Mouse (Mus musculus) thymus, adult 2 months (tissue): ENCODE measurements at regions not wholly inside any gene's neighbourhood (a gene's known extent, or its start where the extent isn't known, plus 50 kb on each side); places are given as distances from the start of the nearest gene placed in this dataset.
A peak's percentile ranks its signal among the peaks of the same experiment; 100 is the strongest.

Source experiments
- DNase-seq: peaks from one replicate; pipeline ENCODE4 v3.0.0; 2021
- H3K27ac ChIP-seq: fragments of 200-500 bp; 2 replicates; pipeline ENCODE4 v1.5.1; 2012; ENCODE audit warnings: low read length, control low read depth; ENCODE audit not compliant: control insufficient read depth, insufficient read depth
- H3K27me3 ChIP-seq: fragments of 200-500 bp; 2 replicates; pipeline ENCODE4 v1.6.1; 2012; ENCODE audit warnings: mild to moderate bottlenecking, low read length, moderate library complexity, mixed read lengths; ENCODE audit not compliant: control insufficient read depth, insufficient read depth
- H3K36me3 ChIP-seq: fragments of 200-500 bp; 2 replicates; pipeline ENCODE4 v1.6.1; 2012; ENCODE audit warnings: mild to moderate bottlenecking, low read length, moderate library complexity; ENCODE audit not compliant: control insufficient read depth, insufficient read depth
- H3K4me1 ChIP-seq: fragments of 200-500 bp; replicated peaks from 2 replicates; pipeline ENCODE4 v1.6.1; 2012; ENCODE audit warnings: low read length; ENCODE audit not compliant: control insufficient read depth, insufficient read depth
- H3K4me3 ChIP-seq: fragments of 200-500 bp; 2 replicates; pipeline ENCODE4 v1.5.1; 2012; ENCODE audit warnings: mild to moderate bottlenecking, low read length, control low read depth, moderate library complexity; ENCODE audit not compliant: control insufficient read depth, insufficient read depth
- CTCF ChIP-seq: fragments of 200-500 bp; IDR thresholded peaks from 2 replicates; pipeline ENCODE4 v1.5.1; 2012; ENCODE audit warnings: mild to moderate bottlenecking, control low read depth, low read length, moderate library complexity, borderline replicate concordance; ENCODE audit not compliant: control insufficient read depth, poor library complexity, insufficient read depth; ENCODE audit errors: extremely low read depth
- POLR2A ChIP-seq: fragments of 200-500 bp; IDR thresholded peaks from 2 replicates; pipeline ENCODE4 v1.6.1; 2012; ENCODE audit warnings: mild to moderate bottlenecking, low read length, control low read depth, moderate library complexity; ENCODE audit not compliant: control insufficient read depth, poor library complexity, insufficient read depth; ENCODE audit errors: extremely low read depth
- WGBS: fragments of 180-500 bp; shearing (Covaris S2); methylation state at CpG from one replicate; pipeline ENCODE4 v1.1.7; 2018; 5-methylcytosine and 5-hydroxymethylcytosine counted together

GRCm38 (mm10) chr2:144191018-144191417, 79.4 kb upstream of the Mgme1 start:
- H3K4me3 ChIP-seq = no peak overlapping the region
- H3K36me3 ChIP-seq = no peaks in the 10 kb centered on the region
- no peak overlapping the region for H3K27ac ChIP-seq
- TF ChIP-seq POLR2A (no peak), CTCF (no peak)
- 0 out of 2 replicates have a peak, but pooled peaks cover 2% of the 10 kb centered on the region for H3K4me1 ChIP-seq
- DNase-seq = no peak
- no peaks in the 10 kb centered on the region for H3K27me3 ChIP-seq
- 99% methylated on average over 9 of the region's 9 CpGs for WGBS

DNA sequence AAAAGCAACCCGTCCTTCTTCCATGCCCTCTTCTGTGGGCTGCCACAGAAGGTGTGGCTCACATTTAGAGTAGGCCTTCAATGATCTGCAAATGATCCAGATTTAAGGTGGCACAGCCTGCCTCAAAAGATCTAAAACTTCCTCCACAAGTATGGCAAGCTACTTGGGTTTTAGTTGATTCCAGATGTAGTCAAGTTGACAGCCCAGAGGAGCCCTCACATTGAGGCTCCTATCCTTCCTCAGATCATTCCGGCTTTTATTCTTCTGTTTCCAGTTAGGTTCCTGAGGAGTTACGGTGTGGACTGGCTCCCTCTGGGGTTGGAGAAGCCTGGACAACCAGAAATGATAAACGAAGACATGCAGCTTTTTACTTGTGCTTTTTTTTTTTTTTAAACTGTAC, 78.8 kb upstream of the Mgme1 start:
- H3K36me3 ChIP-seq = no peaks in the 10 kb centered on the region
- H3K27me3 ChIP-seq = no peaks in the 10 kb centered on the region
- no peak for TF ChIP-seq CTCF
- TF ChIP-seq POLR2A = no peak
- DNase-seq = no peak
- WGBS = 92% methylated on average over 4 of the region's 4 CpGs
- H3K27ac ChIP-seq = no peak overlapping the region
- H3K4me1 ChIP-seq = 0 out of 2 replicates have a peak, but pooled peaks cover 2% of the 10 kb centered on the region
- no peak overlapping the region for H3K4me3 ChIP-seq

GRCm38 (mm10) chr2:144192428-144192827, 78.0 kb upstream of the Mgme1 start:
- H3K36me3 ChIP-seq = no peaks in the 10 kb centered on the region
- WGBS = 95% methylated on average over 8 of the region's 8 CpGs
- no peak overlapping the region for H3K4me3 ChIP-seq
- DNase-seq = no peak
- H3K27me3 ChIP-seq = no peaks in the 10 kb centered on the region
- 0 out of 2 replicates have a peak, but pooled peaks cover 2% of the 10 kb centered on the region for H3K4me1 ChIP-seq
- no peak for TF ChIP-seq POLR2A
- TF ChIP-seq CTCF = no peak
- no peak overlapping the region for H3K27ac ChIP-seq

GRCm38 (mm10) chr2:144195851-144196250, 74.6 kb upstream of the Mgme1 start:
- H3K4me1 ChIP-seq = 0 out of 2 replicates have a peak, but pooled peaks cover 4% of the 10 kb centered on the region
- no peaks in the 10 kb centered on the region for H3K36me3 ChIP-seq
- WGBS = 97% methylated on average over 14 of the region's 14 CpGs
- DNase-seq = no peak
- H3K27me3 ChIP-seq = no peaks in the 10 kb centered on the region
- TF ChIP-seq POLR2A (no peak), CTCF (no peak)
- no peak overlapping the region for H3K27ac ChIP-seq
- H3K4me3 ChIP-seq = no peak overlapping the region

GRCm38 (mm10) chr2:144197139-144197538, 73.3 kb upstream of the Mgme1 start:
- Histone ChIP-seq H3K27ac (no peak overlapping the region), H3K27me3 (no peaks in the 10 kb centered on the region), H3K36me3 (no peaks in the 10 kb centered on the region), H3K4me1 (0 out of 2 replicates have a peak, but pooled peaks cover 4% of the 10 kb centered on the region), H3K4me3 (no peak overlapping the region)
- peak; percentile 45 for DNase-seq
- 74% methylated on average over 2 of the region's 2 CpGs for whole genome bisulfite sequencing
- TF ChIP-seq CTCF (no peak), POLR2A (no peak)

- H3K27ac ChIP-seq = no peak overlapping the region
- 0 out of 2 replicates have a peak, but pooled peaks cover 4% of the 10 kb centered on the region for H3K4me1 ChIP-seq
- no peak for TF ChIP-seq CTCF
- no peak for TF ChIP-seq POLR2A
- 47% methylated on average over 13 of the region's 13 CpGs for WGBS
- DNase-seq = no peak
- H3K36me3 ChIP-seq = no peaks in the 10 kb centered on the region
- H3K4me3 ChIP-seq = no peak overlapping the region
- H3K27me3 ChIP-seq = no peaks in the 10 kb centered on the region
Observed at GRCm38 (mm10) chr2:144198326-144199051, 72.0 kb upstream of the Mgme1 start.
